Mouse (Mus musculus) CH12.LX (cell line): ENCODE data around the gene Phf21a. TPM values are rescaled to one million over a fixed set of nuclear protein-coding genes. Genes with fewer than 3 reads are reported as not detected.

Experiments used
- DNase-seq: peaks from one replicate; pipeline ENCODE4 v3.0.0-alpha.2; 2013; ENCODE audit errors: extremely low read depth
- H3K27ac ChIP-seq: 2 replicates; pipeline ENCODE4 v1.5.1; 2012; ENCODE audit warnings: low read depth, mild to moderate bottlenecking, control low read depth, moderate library complexity; ENCODE audit not compliant: insufficient read depth
- H3K27me3 ChIP-seq: replicated peaks from 2 replicates; pipeline ENCODE3; 2012; ENCODE audit warnings: inconsistent platforms
- H3K36me3 ChIP-seq, 2 experiments: replicated peaks in 1 of 2; 2 replicates each; pipeline versions ENCODE3 to v1.6.1; 2012; ENCODE audit warnings: inconsistent platforms in 1 of 2, low read length in 1 of 2, mild to moderate bottlenecking in 1 of 2, mixed read lengths in 1 of 2, moderate library complexity in 1 of 2; ENCODE audit not compliant: control insufficient read depth in 1 of 2, insufficient read depth in 1 of 2
- H3K4me1 ChIP-seq, 2 experiments: 2 replicates each; pipeline ENCODE4 v1.6.1; 2012; ENCODE audit warnings: inconsistent platforms in 1 of 2, moderate library complexity in 1 of 2; ENCODE audit not compliant: insufficient read depth in 2 of 2, control insufficient read depth in 1 of 2
- H3K4me2 ChIP-seq: 2 replicates; pipeline ENCODE4 v1.6.1; 2012; ENCODE audit warnings: low read depth, mild to moderate bottlenecking, control low read depth; ENCODE audit not compliant: poor library complexity, insufficient read depth, severe bottlenecking
- H3K4me3 ChIP-seq, 3 experiments: fragments of 150-350 bp in 1 of 3; sonication (generic) in 1 of 3; replicated peaks in 1 of 3; 2 replicates each; pipeline versions ENCODE3 to v1.5.1; 2011 to 2012; ENCODE audit warnings: low read depth in 2 of 3, low read length in 2 of 3, mild to moderate bottlenecking in 2 of 3, moderate library complexity in 2 of 3, control low read depth in 1 of 3, improper control_type of control experiment in 1 of 3, inconsistent platforms in 1 of 3, mixed read lengths in 1 of 3; ENCODE audit not compliant: poor library complexity in 1 of 3
- H3K79me2 ChIP-seq: replicated peaks from 2 replicates; pipeline ENCODE4 v1.6.1; 2012; ENCODE audit warnings: mild to moderate bottlenecking, moderate library complexity; ENCODE audit not compliant: control insufficient read depth, poor library complexity, insufficient read depth, severe bottlenecking; ENCODE audit errors: extremely low read depth
- H3K9ac ChIP-seq: 2 replicates; pipeline ENCODE4 v1.6.1; 2012; ENCODE audit warnings: low read depth, mild to moderate bottlenecking, control low read depth, moderate library complexity; ENCODE audit not compliant: insufficient read depth
- H3K9me3 ChIP-seq: replicated peaks from 2 replicates; pipeline ENCODE3; 2012; ENCODE audit warnings: low read length, inconsistent platforms, mixed read lengths
- BHLHE40 ChIP-seq: IDR thresholded peaks from 2 replicates; pipeline ENCODE4 v1.6.1; 2011; ENCODE audit warnings: mild to moderate bottlenecking, low read depth, low read length, improper control_type of control experiment
- CHD1 ChIP-seq: IDR thresholded peaks from 2 replicates; pipeline ENCODE4 v1.6.1; 2012; ENCODE audit warnings: low read depth, low read length, improper control_type of control experiment, inconsistent platforms
- CTCF ChIP-seq, 2 experiments: IDR thresholded peaks in 1 of 2; conservative IDR thresholded peaks in 1 of 2; 2 replicates each; pipeline ENCODE4 v1.5.1; 2011 to 2012; ENCODE audit warnings: low read depth in 2 of 2, low read length in 2 of 2, improper control_type of control experiment in 1 of 2, inconsistent platforms in 1 of 2, mild to moderate bottlenecking in 1 of 2, moderate library complexity in 1 of 2
- EP300 ChIP-seq: IDR thresholded peaks from 2 replicates; pipeline ENCODE4 v1.6.1; 2011; ENCODE audit warnings: low read length, improper control_type of control experiment
- GABPA ChIP-seq: IDR thresholded peaks from 2 replicates; pipeline ENCODE4 v1.6.1; 2012; ENCODE audit warnings: low read depth, low read length, improper control_type of control experiment, inconsistent platforms; ENCODE audit not compliant: insufficient replicate concordance
- JUN ChIP-seq: IDR thresholded peaks from 2 replicates; pipeline ENCODE4 v1.6.1; 2011; ENCODE audit warnings: low read depth, mild to moderate bottlenecking, low read length, improper control_type of control experiment, moderate library complexity; ENCODE audit not compliant: insufficient read depth
- KAT2A ChIP-seq: IDR thresholded peaks from 2 replicates; pipeline ENCODE4 v1.6.1; 2012; ENCODE audit warnings: low read length, improper control_type of control experiment, inconsistent platforms; ENCODE audit not compliant: insufficient replicate concordance
- MAFK ChIP-seq: IDR thresholded peaks from 2 replicates; pipeline ENCODE4 v1.6.1; 2011; ENCODE audit warnings: low read length, improper control_type of control experiment; ENCODE audit not compliant: insufficient replicate concordance
- MAZ ChIP-seq: IDR thresholded peaks from 2 replicates; pipeline ENCODE4 v1.6.1; 2012; ENCODE audit warnings: low read depth, mild to moderate bottlenecking, inconsistent platforms, low read length, improper control_type of control experiment, moderate library complexity
- MEF2A ChIP-seq: IDR thresholded peaks from 2 replicates; pipeline ENCODE4 v1.6.1; 2014; ENCODE audit warnings: low read depth, mild to moderate bottlenecking, inconsistent platforms, low read length, improper control_type of control experiment, borderline replicate concordance
- MXI1 ChIP-seq: IDR thresholded peaks from 2 replicates; pipeline ENCODE4 v1.6.1; 2011; ENCODE audit warnings: mild to moderate bottlenecking, low read depth, low read length, improper control_type of control experiment
- PAX5 ChIP-seq: IDR thresholded peaks from 2 replicates; pipeline ENCODE4 v1.6.1; 2012; ENCODE audit warnings: low read length, inconsistent platforms, mixed read lengths
- POLR2A ChIP-seq: IDR thresholded peaks from 2 replicates; pipeline ENCODE4 v1.6.1; 2011; ENCODE audit warnings: low read depth, mild to moderate bottlenecking, improper control_type of control experiment, low read length
- RCOR1 ChIP-seq: conservative IDR thresholded peaks from 2 replicates; pipeline ENCODE4 v1.6.1; 2012; ENCODE audit warnings: low read depth, mild to moderate bottlenecking, inconsistent platforms, low read length, improper control_type of control experiment
- SIN3A ChIP-seq: IDR thresholded peaks from 2 replicates; pipeline ENCODE4 v1.6.1; 2012; ENCODE audit warnings: low read length, improper control_type of control experiment, inconsistent platforms
- SMC3 ChIP-seq: IDR thresholded peaks from 2 replicates; pipeline ENCODE4 v1.6.1; 2011; ENCODE audit warnings: low read depth, low read length, improper control_type of control experiment
- TCF12 ChIP-seq: IDR thresholded peaks from 2 replicates; pipeline ENCODE4 v1.6.1; 2014; ENCODE audit warnings: low read depth, mild to moderate bottlenecking, inconsistent platforms, low read length, improper control_type of control experiment
- UBTF ChIP-seq: IDR thresholded peaks from 2 replicates; pipeline ENCODE4 v1.6.1; 2012; ENCODE audit warnings: low read depth, mild to moderate bottlenecking, inconsistent platforms, low read length, improper control_type of control experiment, moderate library complexity
- USF1 ChIP-seq: IDR thresholded peaks from 2 replicates; pipeline ENCODE4 v1.6.1; 2014; ENCODE audit warnings: low read depth, mild to moderate bottlenecking, inconsistent platforms, low read length, improper control_type of control experiment
- USF2 ChIP-seq: conservative IDR thresholded peaks from 2 replicates; pipeline ENCODE4 v1.6.1; 2011; ENCODE audit warnings: low read depth, low read length, improper control_type of control experiment
- ZC3H11A ChIP-seq: IDR thresholded peaks from 2 replicates; pipeline ENCODE4 v1.6.1; 2012; ENCODE audit warnings: low read depth, mild to moderate bottlenecking, inconsistent platforms, low read length, improper control_type of control experiment
- ZKSCAN1 ChIP-seq: IDR thresholded peaks from 2 replicates; pipeline ENCODE4 v1.6.1; 2012; ENCODE audit warnings: low read depth, inconsistent platforms, low read length, improper control_type of control experiment, borderline replicate concordance
- ZMIZ1 ChIP-seq: IDR thresholded peaks from 2 replicates; pipeline ENCODE4 v1.6.1; 2012; ENCODE audit warnings: low read depth, mild to moderate bottlenecking, inconsistent platforms, low read length, improper control_type of control experiment
- dilution Hi-C: fragments of 300-500 bp; cut with MboI; formaldehyde crosslinking; loops from 2 replicates; pipeline ENCODE4 v1.14.3; 2020; ENCODE audit warnings: low sequenced_read_pairs; ENCODE audit not compliant: extremely low pct_unique_long_range_greater_than_20kb, extremely low pct_ligation_motif_present
- in situ Hi-C: fragments of 300-500 bp; cut with MboI; formaldehyde crosslinking; loops from 3 replicates; pipeline ENCODE4 v1.14.3; 2019; ENCODE audit warnings: low sequenced_read_pairs, low pct_ligation_motif_present, low pct_unique_long_range_greater_than_20kb, mixed read lengths
- polyA plus RNA-seq: library from polyadenylated mRNA; unstranded; fragments of >175 nt; gene quantifications from 2 replicates; pipeline ENCODE4 v1.2.1, GENCODE M21; 2012; ENCODE audit warnings: low read depth; ENCODE audit not compliant: insufficient read length
- total RNA-seq, 2 experiments: library from RNA; depleted of rRNA; stranded (reverse); fragments of 300-350 nt in 1 of 2; fragments of >200 nt in 1 of 2; gene quantifications; 2 replicates each; pipeline ENCODE4 v1.2.3; 2012 to 2014

Gene Phf21a
- total and polyA plus RNA-seq, 3 experiments, result 10.2 to 24.5 (median 12.0) TPM

- dilution Hi-C loops, result no loop called here
- Histone ChIP-seq H3K79me2 (no peaks in the 10 kb centered on the region), H3K27ac (no peak overlapping the region), H3K9ac (no peak overlapping the region), H3K4me2 (no peak overlapping the region), H3K36me3 (peaks cover 43 to 70% of the 10 kb centered on the region in 2 experiments), H3K4me1 (peaks cover 0 to 3% of the 10 kb centered on the region in 2 experiments; a peak in 1 of 4 replicates), H3K27me3 (no peaks in the 10 kb centered on the region), H3K4me3 (no peak overlapping the region), H3K9me3 (no peaks in the 10 kb centered on the region)
- no peak for DNase-seq
- TF ChIP-seq ZKSCAN1, result no peak
- no peak for TF ChIP-seq TCF12
- TF ChIP-seq ZMIZ1, result no peak
- TF ChIP-seq POLR2A, result no peak
- TF ChIP-seq PAX5, result no peak
- TF ChIP-seq ZC3H11A, result no peak
- no peak for TF ChIP-seq MEF2A
- no peak for TF ChIP-seq CTCF (conservative IDR thresholded peaks at IDR 0.05 in 1 of 2, IDR thresholded peaks at IDR 0.05 in 1 of 2; ENCODE audit: low read depth in 2 of 2, low read length in 2 of 2)
- TF ChIP-seq SMC3, result no peak
- TF ChIP-seq USF1, result no peak
- no peak for TF ChIP-seq MAFK
- TF ChIP-seq EP300, result no peak
- no peak for TF ChIP-seq CHD1
- TF ChIP-seq SIN3A, result no peak
- no peak for TF ChIP-seq KAT2A
- no peak for TF ChIP-seq JUN
- TF ChIP-seq MXI1, result no peak
- in situ Hi-C loops, result no loop called here
Measured at GRCm38 (mm10) chr2:92362571-92363228, 269.8 kb downstream of the Phf21a start.

DNA sequence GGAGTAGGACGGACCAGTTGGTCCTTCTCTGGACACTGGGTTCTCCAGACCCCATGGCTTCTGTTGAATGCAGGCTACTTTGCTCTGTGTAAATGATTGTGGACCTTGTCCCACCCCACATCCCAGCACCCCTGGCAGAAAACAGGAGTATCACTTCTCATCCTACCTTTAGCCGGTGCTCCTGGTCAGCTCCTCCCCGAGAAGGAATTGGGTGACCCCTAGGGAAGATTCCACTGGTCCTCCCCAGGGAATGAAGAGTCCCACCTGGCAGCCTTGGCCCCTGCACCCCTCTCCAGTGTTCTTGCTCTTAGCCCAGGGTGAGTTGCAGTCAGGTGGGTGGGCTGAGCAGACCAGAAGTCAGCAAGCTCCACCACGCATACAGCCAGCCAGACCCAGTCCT lies 271.2 kb downstream of the Phf21a start:
- dilution Hi-C loops, result no loop called here
- H3K27me3 ChIP-seq, result no peaks in the 10 kb centered on the region
- in situ Hi-C loops, result no loop called here

More for the DNA sequence above, 271.2 kb downstream of the Phf21a start:
- Histone ChIP-seq H3K4me1 (peaks cover 0 to 3% of the 10 kb centered on the region in 2 experiments; a peak in 1 of 4 replicates), H3K4me3 (no peak overlapping the region), H3K9ac (no peak overlapping the region), H3K27ac (no peak overlapping the region), H3K4me2 (no peak overlapping the region), H3K9me3 (no peaks in the 10 kb centered on the region)
- DNase-seq, result no peak
- no peak for TF ChIP-seq MAZ
- TF ChIP-seq ZKSCAN1, result no peak
- no peak for TF ChIP-seq GABPA
- no peak for TF ChIP-seq USF2
- TF ChIP-seq RCOR1, result no peak
- TF ChIP-seq BHLHE40, result no peak
- no peak for TF ChIP-seq UBTF
- TF ChIP-seq, all 38 proteins: peak for 0
- Histone ChIP-seq H3K79me2 (no peaks in the 10 kb centered on the region), H3K36me3 (peaks cover 34 to 56% of the 10 kb centered on the region in 2 experiments)
